Mouse (Mus musculus) neural tube, embryonic 12.5 days (tissue): ENCODE results near the gene Pnpla6. TPM values are rescaled to one million over a fixed set of nuclear protein-coding genes. Genes with fewer than 3 reads are reported as not detected.
"Not testable (repeated sequence)": the region's sequence is repeated elsewhere in the genome, so short reads cannot be mapped to it uniquely, and the experiment has no call there.

ENCODE experiments used
- ATAC-seq: fragments of 200-750 bp; cut with Nextera tagmentation; 2 replicates; pipeline ENCODE4 v1.8.0; 2017; ENCODE audit warnings: low read depth, mild to moderate bottlenecking, moderate TSS enrichment, moderate library complexity; ENCODE audit not compliant: low FRiP score
- H3K27ac ChIP-seq: fragments of 300-500 bp; sonication (generic); 2 replicates; pipeline ENCODE4 v1.5.1; 2016
- H3K27me3 ChIP-seq: fragments of 300-500 bp; sonication (generic); replicated peaks from 2 replicates; pipeline ENCODE4 v1.6.1; 2016; ENCODE audit warnings: mild to moderate bottlenecking
- H3K36me3 ChIP-seq: fragments of 300-500 bp; sonication (generic); 2 replicates; pipeline ENCODE4 v1.6.1; 2016; ENCODE audit warnings: mild to moderate bottlenecking
- H3K4me1 ChIP-seq: fragments of 300-500 bp; sonication (generic); 2 replicates; pipeline ENCODE4 v1.6.1; 2016
- H3K4me2 ChIP-seq: fragments of 300-500 bp; sonication (generic); replicated peaks from 2 replicates; pipeline ENCODE4 v1.6.1; 2016; ENCODE audit warnings: mild to moderate bottlenecking
- H3K4me3 ChIP-seq: fragments of 300-500 bp; sonication (generic); 2 replicates; pipeline ENCODE4 v1.5.1; 2016
- H3K9ac ChIP-seq: fragments of 300-500 bp; sonication (generic); 2 replicates; pipeline ENCODE4 v1.6.1; 2016; ENCODE audit warnings: mild to moderate bottlenecking
- H3K9me3 ChIP-seq: fragments of 300-500 bp; sonication (generic); 2 replicates; pipeline ENCODE4 v1.6.1; 2016; ENCODE audit warnings: mild to moderate bottlenecking
- WGBS: fragments of 180-500 bp; shearing (Covaris S2); methylation state at CpG from one replicate; pipeline ENCODE4 v1.1.7; 2016; 5-methylcytosine and 5-hydroxymethylcytosine counted together
- polyA plus RNA-seq: library from polyadenylated mRNA; unstranded; fragments of >200 nt; fragmentation: Nextera tagmentation; extraction: Ambion mirVana; gene quantifications from 2 replicates; pipeline ENCODE4 v1.2.1, GENCODE M21; 2016

Gene Pnpla6
- polyA plus RNA-seq, 1 experiment from 2014 or later = 33.9 TPM

GRCm38 (mm10) chr8:3552240-3552639, 37.1 kb downstream of the Pnpla6 start:
- Histone ChIP-seq H3K27me3 (no peaks in the 10 kb centered on the region), H3K4me3 (no peak overlapping the region), H3K9ac (no peak overlapping the region), H3K27ac (no peak overlapping the region), H3K36me3 (no peaks in the 10 kb centered on the region), H3K4me1 (no peaks in the 10 kb centered on the region), H3K9me3 (no peaks in the 10 kb centered on the region), H3K4me2 (no peak overlapping the region)
- WGBS = 82% methylated on average over 1 of the region's 1 CpGs
- ATAC-seq = no peak

- peak; percentile 93 for ATAC-seq
- no peaks in the 10 kb centered on the region for H3K36me3 ChIP-seq
- H3K27ac ChIP-seq = no peak overlapping the region
- H3K27me3 ChIP-seq = no peaks in the 10 kb centered on the region
- 59% methylated on average over 4 of the region's 4 CpGs for WGBS
- no peaks in the 10 kb centered on the region for H3K4me1 ChIP-seq
- no peak overlapping the region for H3K4me2 ChIP-seq
- no peak overlapping the region for H3K4me3 ChIP-seq
- no peak overlapping the region for H3K9ac ChIP-seq
- H3K9me3 ChIP-seq = no peaks in the 10 kb centered on the region
These were observed 40.9 kb downstream of the Pnpla6 start for GRCm38 (mm10) chr8:3556114-3556513.

GRCm38 (mm10) chr8:3567641-3568371, 52.6 kb downstream of the Pnpla6 start, which contains the start of gene C330021F23Rik:
C330021F23Rik (plus strand) TSS chr8:3567990.
- Histone ChIP-seq H3K36me3 (no peaks in the 10 kb centered on the region), H3K4me2 (peak within 1 kb of the TSS; percentile 50), H3K9me3 (no peaks in the 10 kb centered on the region), H3K4me1 (peaks cover 6% of the 10 kb centered on the region; the same call in 1 of the 2 replicates), H3K4me3 (peak within 1 kb of the TSS; percentile 11), H3K9ac (peak within 1 kb of the TSS; percentile 40; the same call in 1 of the 2 replicates), H3K27me3 (no peaks in the 10 kb centered on the region), H3K27ac (no peak within 1 kb of the TSS)
- peak; percentile 79; the same call in 1 of the 2 replicates for ATAC-seq
- WGBS = under 1% methylated on average over 12 of the region's 12 CpGs

GRCm38 (mm10) chr8:3568378-3568777, 53.2 kb downstream of the Pnpla6 start:
- H3K4me1 ChIP-seq = peaks cover 6% of the 10 kb centered on the region; the same call in 1 of the 2 replicates

GRCm38 (mm10) chr8:3569784-3570183, 54.6 kb downstream of the Pnpla6 start:
- Histone ChIP-seq H3K9ac (no peak overlapping the region), H3K4me1 (peaks cover 6% of the 10 kb centered on the region; the same call in 1 of the 2 replicates)
- WGBS = 94% methylated on average over 5 of the region's 5 CpGs

More at GRCm38 (mm10) chr8:3568378-3568777, 53.2 kb downstream of the Pnpla6 start:
- Histone ChIP-seq H3K27me3 (no peaks in the 10 kb centered on the region), H3K4me3 (peak overlapping the region; percentile 2; the same call in 1 of the 2 replicates), H3K9ac (no peak overlapping the region), H3K27ac (no peak overlapping the region), H3K4me2 (peak overlapping the region; percentile 50), H3K36me3 (no peaks in the 10 kb centered on the region), H3K9me3 (no peaks in the 10 kb centered on the region)
- WGBS = 5% methylated on average over 7 of the region's 7 CpGs
- ATAC-seq = no peak; the same call in 1 of the 2 replicates

GRCm38 (mm10) chr8:3574546-3574945, 59.4 kb downstream of the Pnpla6 start:
- H3K9me3 ChIP-seq = no peaks in the 10 kb centered on the region
- H3K4me1 ChIP-seq = no peaks in the 10 kb centered on the region
- H3K9ac ChIP-seq = no peak overlapping the region
- no peak overlapping the region for H3K4me3 ChIP-seq
- no peak overlapping the region for H3K4me2 ChIP-seq
- no peaks in the 10 kb centered on the region for H3K36me3 ChIP-seq
- WGBS = 93% methylated on average over 3 of the region's 3 CpGs
- no peak for ATAC-seq
- no peaks in the 10 kb centered on the region for H3K27me3 ChIP-seq
- H3K27ac ChIP-seq = no peak overlapping the region

More at GRCm38 (mm10) chr8:3569784-3570183, 54.6 kb downstream of the Pnpla6 start:
- ATAC-seq = no peak
- Histone ChIP-seq H3K4me2 (no peak overlapping the region), H3K4me3 (no peak overlapping the region), H3K9me3 (no peaks in the 10 kb centered on the region), H3K27me3 (no peaks in the 10 kb centered on the region), H3K27ac (no peak overlapping the region), H3K36me3 (no peaks in the 10 kb centered on the region)

GRCm38 (mm10) chr8:3576211-3576960, 61.2 kb downstream of the Pnpla6 start:
- H3K27me3 ChIP-seq = no peaks in the 10 kb centered on the region
- no peaks in the 10 kb centered on the region for H3K4me1 ChIP-seq
- no peaks in the 10 kb centered on the region for H3K9me3 ChIP-seq
- no peak for ATAC-seq
- WGBS = 81% methylated on average over 15 of the region's 15 CpGs
- no peak overlapping the region for H3K4me2 ChIP-seq
- H3K36me3 ChIP-seq = no peaks in the 10 kb centered on the region
- H3K27ac ChIP-seq = no peak overlapping the region
- H3K4me3 ChIP-seq = no peak overlapping the region
- no peak overlapping the region for H3K9ac ChIP-seq

- Histone ChIP-seq H3K9me3 (no peaks in the 10 kb centered on the region), H3K4me3 (no peak overlapping the region), H3K36me3 (no peaks in the 10 kb centered on the region), H3K4me1 (no peaks in the 10 kb centered on the region), H3K9ac (no peak overlapping the region), H3K27ac (no peak overlapping the region), H3K4me2 (no peak overlapping the region), H3K27me3 (no peaks in the 10 kb centered on the region)
- WGBS = 88% methylated on average over 9 of the region's 9 CpGs
- no peak for ATAC-seq
These were observed 64.5 kb downstream of the Pnpla6 start for GRCm38 (mm10) chr8:3579390-3580364.

- H3K4me1 ChIP-seq, H3K4me2 ChIP-seq, H3K9ac ChIP-seq, H3K27me3 ChIP-seq, H3K9me3 ChIP-seq, H3K27ac ChIP-seq, ATAC-seq, H3K36me3 ChIP-seq, H3K4me3 ChIP-seq: not testable (repeated sequence)
- 83% methylated on average over 3 of the region's 3 CpGs for WGBS
These were observed 66.8 kb downstream of the Pnpla6 start for GRCm38 (mm10) chr8:3581961-3582360.

- Histone ChIP-seq H3K4me3 (no peak overlapping the region), H3K4me1 (no peaks in the 10 kb centered on the region), H3K27me3 (no peaks in the 10 kb centered on the region), H3K9me3 (no peaks in the 10 kb centered on the region), H3K27ac (no peak overlapping the region), H3K9ac (no peak overlapping the region), H3K36me3 (no peaks in the 10 kb centered on the region), H3K4me2 (no peak overlapping the region)
- no peak for ATAC-seq
- WGBS = 94% methylated on average over 2 of the region's 2 CpGs
These were observed 71.3 kb downstream of the Pnpla6 start for GRCm38 (mm10) chr8:3586452-3586851.

GRCm38 (mm10) chr8:3586993-3587390, 71.8 kb downstream of the Pnpla6 start, which contains the start of gene Camsap3:
Camsap3 (plus strand) TSS chr8:3587293.
- Histone ChIP-seq H3K4me1 (no peaks in the 10 kb centered on the region), H3K4me2 (peak within 1 kb of the TSS; percentile 90), H3K9me3 (no peaks in the 10 kb centered on the region), H3K27me3 (no peaks in the 10 kb centered on the region), H3K9ac (peak within 1 kb of the TSS; percentile 82), H3K36me3 (no peaks in the 10 kb centered on the region), H3K4me3 (peak within 1 kb of the TSS; percentile 82), H3K27ac (peak within 1 kb of the TSS; percentile 53; the same call in 1 of the 2 replicates)
- WGBS = 5% methylated on average over 7 of the region's 7 CpGs
- ATAC-seq = no peak; the same call in 1 of the 2 replicates
